22 mouse cellular contexts compared by ENCODE assay signal in the genomic region with DNA sequence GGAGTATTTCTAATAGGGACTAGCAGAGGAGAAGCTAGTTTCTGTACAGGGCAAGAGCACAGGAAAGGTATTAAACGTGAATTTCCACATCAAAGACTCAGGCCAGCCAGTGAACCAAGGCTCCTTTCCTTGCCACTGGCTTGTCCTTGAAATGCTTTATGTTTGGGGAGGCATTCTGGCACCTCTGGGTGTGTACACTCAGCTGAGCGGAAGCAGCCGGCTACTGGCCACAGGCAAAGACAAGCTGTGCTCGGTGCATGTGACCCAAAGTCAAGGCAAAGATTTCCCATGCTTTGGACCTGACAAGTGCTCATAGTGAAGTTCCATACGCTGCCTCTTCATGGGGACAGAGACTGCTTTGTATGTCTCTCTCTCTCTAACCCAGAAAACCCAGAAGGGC.
A peak's percentile ranks its signal among the peaks of the same experiment; 100 is the strongest.
DNase-seq lines count a peak whose midpoint lies in the region; ATAC-seq and TF ChIP-seq lines count a peak whose summit lies in the region.
"Had no signal": no experiment of that assay in that cellular context is flagged by ENCODE, and none has a peak within 500 bp of the region (broad histone marks: within the 10 kb centered on the region; RNA-seq: fewer than 3 reads in every experiment).

No protein-coding gene starts in this region.

- no peak overlapping the region for H3K9ac ChIP-seq in kidney, embryonic 15.5 days
- H3K9ac ChIP-seq: embryonic facial prominence, embryonic 13.5 days; embryonic facial prominence, embryonic 15.5 days; forebrain, embryonic 12.5 days had no signal

- TF ChIP-seq POLR2A in kidney, adult 2 months (IDR thresholded peaks at IDR 0.05; ENCODE audit: low read depth, low read length) = no peak

- no peak for TF ChIP-seq CTCF in kidney, adult 2 months (conservative IDR thresholded peaks at IDR 0.05; ENCODE audit: insufficient read depth, insufficient read length, low read depth, low read length)

- no peaks in the 10 kb centered on the region for H3K27me3 ChIP-seq in kidney, adult 2 months (replicated peaks; ENCODE audit: control insufficient read depth, insufficient read depth, low read length)
- H3K27me3 ChIP-seq in kidney, embryonic 15.5 days = peaks cover 30% of the 10 kb centered on the region
- H3K27me3 ChIP-seq: embryonic facial prominence, embryonic 15.5 days had no signal

- 0 out of 2 replicates have a peak overlapping the region, but pooled peaks have one; percentile 6 for H3K27ac ChIP-seq in kidney, adult 2 months (ENCODE audit: insufficient read depth, low read depth, low read length)
- H3K27ac ChIP-seq in kidney, embryonic 15.5 days = no peak overlapping the region
- H3K27ac ChIP-seq: embryonic facial prominence, embryonic 13.5 days; embryonic facial prominence, embryonic 15.5 days; forebrain, embryonic 10.5 days; forebrain, embryonic 12.5 days had no signal

- no peak overlapping the region for H3K4me3 ChIP-seq in kidney, adult 2 months (ENCODE audit: insufficient read depth, low read depth, low read length)
- H3K4me3 ChIP-seq in kidney, embryonic 15.5 days (replicated peaks) = no peak overlapping the region
- H3K4me3 ChIP-seq: embryonic facial prominence, embryonic 13.5 days; embryonic facial prominence, embryonic 15.5 days; erythroblast, embryonic 14.5 days; forebrain, embryonic 10.5 days; forebrain, embryonic 12.5 days had no signal

- no peak for ATAC-seq in kidney, embryonic 15.5 days (replicated peaks; ENCODE audit: low FRiP score)
- ATAC-seq: forebrain, embryonic 14.5 days had no signal

- peak; percentile 59 for DNase-seq in kidney, adult 2 months
- no peak for DNase-seq in kidney, adult 18-20 months
- peak; percentile 40 for DNase-seq in kidney, adult 9 months
- no peak for DNase-seq in kidney, postnatal 4 days
- DNase-seq in kidney, postnatal 25 days = peak; percentile 26 to 70
- DNase-seq: adrenal gland, adult 2 months; adrenal gland, postnatal 10 days; adrenal gland, postnatal 25 days; cerebellum, adult 11 months; cerebellum, adult 18-20 months; cerebellum, adult 8-10 months; cerebellum, adult 9-11 months; cerebellum, postnatal 14 days; cerebellum, postnatal 36 days; embryo, embryonic 11 days had no signal

- H3K4me2 ChIP-seq in kidney, embryonic 15.5 days = no peak overlapping the region
- H3K4me2 ChIP-seq: embryonic facial prominence, embryonic 13.5 days; embryonic facial prominence, embryonic 15.5 days; forebrain, embryonic 12.5 days had no signal

- H3K36me3 ChIP-seq in kidney, adult 2 months (ENCODE audit: control insufficient read depth, insufficient read depth, low read length) = no peaks in the 10 kb centered on the region
- no peaks in the 10 kb centered on the region for H3K36me3 ChIP-seq in kidney, embryonic 15.5 days
- H3K36me3 ChIP-seq: embryonic facial prominence, embryonic 13.5 days; embryonic facial prominence, embryonic 15.5 days; forebrain, embryonic 10.5 days; forebrain, embryonic 12.5 days had no signal

- no peaks in the 10 kb centered on the region for H3K4me1 ChIP-seq in kidney, adult 2 months (ENCODE audit: control insufficient read depth, insufficient read depth, low read length)
- H3K4me1 ChIP-seq in kidney, embryonic 15.5 days = peaks cover under 1% of the 10 kb centered on the region
- H3K4me1 ChIP-seq: embryonic facial prominence, embryonic 13.5 days; embryonic facial prominence, embryonic 15.5 days; forebrain, embryonic 10.5 days; forebrain, embryonic 12.5 days had no signal

- no peaks in the 10 kb centered on the region for H3K9me3 ChIP-seq in kidney, embryonic 15.5 days (replicated peaks)
- H3K9me3 ChIP-seq: embryonic facial prominence, embryonic 13.5 days; embryonic facial prominence, embryonic 15.5 days; forebrain, embryonic 10.5 days; forebrain, embryonic 12.5 days had no signal

- WGBS in kidney, adult 2 months = 64% methylated on average over 5 of the region's 5 CpGs
- 76% methylated on average over 5 of the region's 5 CpGs for WGBS in kidney, embryonic 15.5 days

Comparison
In these comparisons a context has a peak if more than half of its experiments do, and no peak if none do; other contexts are left out.
1. DNase-seq: peak in kidney, adult 2 months (single experiment), kidney, adult 9 months (single experiment) and kidney, postnatal 25 days (2 of 2); none in kidney, adult 18-20 months (single experiment) and kidney, postnatal 4 days (0 of 2).